Mouse (Mus musculus): ENCODE results near the gene Dgke. TPM values are rescaled to one million over a fixed set of nuclear protein-coding genes. Genes with fewer than 3 reads are reported as not detected.

The Dgke gene
- total RNA-seq (2023), result 1 to 10 TPM; 3.1 to 3.2 TPM

GRCm38 (mm10) chr11:89066750-89067149, at the start of gene Dgke:
Dgke (minus strand) TSS chr11:89066850.

GRCm38 (mm10) chr11:89073541-89073940, 6.9 kb upstream of the Dgke start, which contains the start of gene Gm525:
Gm525 (plus strand) TSS chr11:89073841.

GRCm38 (mm10) chr11:88998974-88999722, 67.5 kb downstream of the Dgke start, which contains the start of gene Trim25:
Trim25 (plus strand) TSS chr11:88999376.

Other genes with a start within 250 kb of the Dgke start
- gene Akap1, start 202.3 kb downstream of the Dgke start, total RNA-seq (2023), result 1 to 10 TPM; 3.3 to 4.2 TPM
- 100 to 1,000 TPM; 126 to 127 TPM for gene Scpep1, start 111.4 kb downstream of the Dgke start, total RNA-seq (2023)
- gene Elobl, start 99.9 kb downstream of the Dgke start, total RNA-seq (2023), result not detected
- 1 to 10 TPM; 6.7 to 7.1 TPM for gene Coil, start 96.6 kb downstream of the Dgke start, total RNA-seq (2023)
- gene Trim25, start 67.5 kb downstream of the Dgke start, total RNA-seq (2023), result 100 to 1,000 TPM; 159 to 186 TPM
- gene Gm525, start 7.0 kb upstream of the Dgke start, total RNA-seq (2023), result not detected
- not detected for gene Nog, start 235.5 kb upstream of the Dgke start, total RNA-seq (2023)